Mouse (Mus musculus): ENCODE data around the gene Aicda. TPM values are rescaled to one million over a fixed set of nuclear protein-coding genes. Genes with fewer than 3 reads are reported as not detected.
A peak's percentile ranks its signal among the peaks of the same experiment; 100 is the strongest.
"Not testable (repeated sequence)": the region's sequence is repeated elsewhere in the genome, so short reads cannot be mapped to it uniquely, and the experiment has no call there.

The Aicda gene
- total RNA-seq (2021): not detected

GRCm38 (mm10) chr6:122553606-122554005 is at the start of gene Aicda:
Gene Aicda (plus strand): TSS chr6:122553801.
- no peak for DNase-seq (ENCODE audit: extremely low spot score in 1 of 2, low spot score in 1 of 2)

- no peak for DNase-seq (ENCODE audit: extremely low spot score in 1 of 2, low spot score in 1 of 2)
These were observed 48.6 kb upstream of the Aicda start for GRCm38 (mm10) chr6:122505041-122505440.

GRCm38 (mm10) chr6:122505545-122505944 is 48.1 kb upstream of the Aicda start, which contains the start of gene Mfap5:
Gene Mfap5 (plus strand): TSS chr6:122505845.
- DNase-seq (ENCODE audit: extremely low spot score in 1 of 2, low spot score in 1 of 2): no peak

- no peak for DNase-seq (ENCODE audit: extremely low spot score in 1 of 2, low spot score in 1 of 2)
These were observed 45.1 kb upstream of the Aicda start for GRCm38 (mm10) chr6:122508494-122508893.

- no peak for DNase-seq (ENCODE audit: extremely low spot score in 1 of 2, low spot score in 1 of 2)
These were observed 40.4 kb upstream of the Aicda start for GRCm38 (mm10) chr6:122512914-122513878.

GRCm38 (mm10) chr6:122514312-122514711 is 39.3 kb upstream of the Aicda start:
- no peak for DNase-seq (ENCODE audit: extremely low spot score in 1 of 2, low spot score in 1 of 2)

GRCm38 (mm10) chr6:122515762-122516161 is 37.8 kb upstream of the Aicda start:
- DNase-seq (ENCODE audit: extremely low spot score in 1 of 2, low spot score in 1 of 2): not testable (repeated sequence)

GRCm38 (mm10) chr6:122517668-122518067 is 35.9 kb upstream of the Aicda start:
- DNase-seq (ENCODE audit: extremely low spot score in 1 of 2, low spot score in 1 of 2): no peak

- DNase-seq (ENCODE audit: extremely low spot score in 1 of 2, low spot score in 1 of 2): peak in 1 of 2 experiments; percentile 16
These were observed 34.2 kb upstream of the Aicda start for GRCm38 (mm10) chr6:122519384-122519783.

- DNase-seq (ENCODE audit: extremely low spot score in 1 of 2, low spot score in 1 of 2): peak in 1 of 2 experiments; percentile 6
These were observed 31.0 kb upstream of the Aicda start for GRCm38 (mm10) chr6:122522595-122522994.

- no peak for DNase-seq (ENCODE audit: extremely low spot score in 1 of 2, low spot score in 1 of 2)
These were observed 30.3 kb upstream of the Aicda start for GRCm38 (mm10) chr6:122523289-122523688.

- no peak for DNase-seq (ENCODE audit: extremely low spot score in 1 of 2, low spot score in 1 of 2)
These were observed 26.0 kb upstream of the Aicda start for GRCm38 (mm10) chr6:122527596-122527995.

- DNase-seq (ENCODE audit: extremely low spot score in 1 of 2, low spot score in 1 of 2): no peak
These were observed 25.5 kb upstream of the Aicda start for GRCm38 (mm10) chr6:122528136-122528535.

- DNase-seq (ENCODE audit: extremely low spot score in 1 of 2, low spot score in 1 of 2): no peak
These were observed 22.0 kb upstream of the Aicda start for GRCm38 (mm10) chr6:122531466-122532174.

- DNase-seq (ENCODE audit: extremely low spot score in 1 of 2, low spot score in 1 of 2): no peak
These were observed 20.7 kb upstream of the Aicda start for GRCm38 (mm10) chr6:122532883-122533302.

- no peak for DNase-seq (ENCODE audit: extremely low spot score in 1 of 2, low spot score in 1 of 2)
These were observed 19.6 kb upstream of the Aicda start for GRCm38 (mm10) chr6:122534032-122534431.

- DNase-seq (ENCODE audit: extremely low spot score in 1 of 2, low spot score in 1 of 2): no peak
These were observed 14.0 kb upstream of the Aicda start for GRCm38 (mm10) chr6:122539564-122539963.

GRCm38 (mm10) chr6:122542459-122542858 is 11.1 kb upstream of the Aicda start:
- not testable (repeated sequence) for DNase-seq (ENCODE audit: extremely low spot score in 1 of 2, low spot score in 1 of 2)

GRCm38 (mm10) chr6:122543574-122543973 is 10.0 kb upstream of the Aicda start:
- DNase-seq (ENCODE audit: extremely low spot score in 1 of 2, low spot score in 1 of 2): no peak

GRCm38 (mm10) chr6:122544672-122545071 is 8.9 kb upstream of the Aicda start:
- DNase-seq (ENCODE audit: extremely low spot score in 1 of 2, low spot score in 1 of 2): no peak

GRCm38 (mm10) chr6:122545289-122545882 is 8.2 kb upstream of the Aicda start:
- DNase-seq (ENCODE audit: extremely low spot score in 1 of 2, low spot score in 1 of 2): no peak

Measured in layer of hippocampus, postnatal 25 days (tissue).